Mouse (Mus musculus): Measurements from ENCODE around the gene Bend7. TPM values are rescaled to one million over a fixed set of nuclear protein-coding genes. Genes with fewer than 3 reads are reported as not detected.

Bend7 gene
- 25.5 TPM for polyA plus RNA-seq (2014; fragmentation: Illumina TruSeq; extraction: RNeasy Lipid Tissue Mini Kit (QIAGEN cat#74804); ENCODE audit: low read depth, low replicate concordance)

GRCm38 (mm10) chr2:4717769-4718661, at the start of gene Bend7:
Gene Bend7, plus strand, starts transcription at chr2:4717831.

Other genes with a start within 250 kb of the Bend7 start
- gene Prpf18, start 65.7 kb upstream of the Bend7 start, polyA plus RNA-seq (2014; fragmentation: Illumina TruSeq; extraction: RNeasy Lipid Tissue Mini Kit (QIAGEN cat#74804); ENCODE audit: low read depth, low replicate concordance): 52.0 TPM
- 40.1 TPM for gene Sephs1, start 163.7 kb downstream of the Bend7 start, polyA plus RNA-seq (2014; fragmentation: Illumina TruSeq; extraction: RNeasy Lipid Tissue Mini Kit (QIAGEN cat#74804); ENCODE audit: low read depth, low replicate concordance)
- gene Phyh, start 201.2 kb downstream of the Bend7 start, polyA plus RNA-seq (2014; fragmentation: Illumina TruSeq; extraction: RNeasy Lipid Tissue Mini Kit (QIAGEN cat#74804); ENCODE audit: low read depth, low replicate concordance): 1,073 TPM